Mouse (Mus musculus) limb, embryonic 14.5 days (tissue): ENCODE results near the gene Arpc1b. TPM values are rescaled to one million over a fixed set of nuclear protein-coding genes. Genes with fewer than 3 reads are reported as not detected.

Experiments
- ATAC-seq: fragments of 200-750 bp; cut with Nextera tagmentation; 2 replicates; pipeline ENCODE4 v1.8.0; 2017; ENCODE audit warnings: low read depth, moderate number of reproducible peaks, moderate TSS enrichment; ENCODE audit not compliant: low FRiP score
- DNase-seq: peaks from one replicate; pipeline ENCODE4 v3.0.0-alpha.2; 2015; ENCODE audit warnings: low spot score
- H3K27ac ChIP-seq: fragments of 300-500 bp; sonication (generic); replicated peaks from 2 replicates; pipeline ENCODE4 v1.5.1; 2014; ENCODE audit warnings: low read depth, mild to moderate bottlenecking, low read length, moderate library complexity, mixed read lengths
- H3K27me3 ChIP-seq: fragments of 300-500 bp; sonication (generic); 2 replicates; pipeline ENCODE4 v1.6.1; 2014; ENCODE audit warnings: low read length, mixed read lengths; ENCODE audit not compliant: control insufficient read depth, insufficient read depth
- H3K36me3 ChIP-seq: fragments of 300-500 bp; sonication (generic); 2 replicates; pipeline ENCODE4 v1.6.1; 2014; ENCODE audit warnings: mild to moderate bottlenecking, low read length, moderate library complexity, mixed read lengths; ENCODE audit not compliant: control insufficient read depth, insufficient read depth
- H3K4me1 ChIP-seq: fragments of 300-500 bp; sonication (generic); 2 replicates; pipeline ENCODE4 v1.6.1; 2014; ENCODE audit warnings: antibody characterized with exemption, low read length, mixed read lengths; ENCODE audit not compliant: control insufficient read depth, insufficient read depth
- H3K4me2 ChIP-seq: fragments of 300-500 bp; sonication (generic); replicated peaks from 2 replicates; pipeline ENCODE4 v1.6.1; 2014; ENCODE audit warnings: low read depth, mild to moderate bottlenecking, low read length, moderate library complexity; ENCODE audit not compliant: severe bottlenecking
- H3K4me3 ChIP-seq: fragments of 300-500 bp; sonication (generic); replicated peaks from 2 replicates; pipeline ENCODE4 v1.5.1; 2014; ENCODE audit warnings: low read length
- H3K9ac ChIP-seq: fragments of 300-500 bp; sonication (generic); 2 replicates; pipeline ENCODE4 v1.6.1; 2014; ENCODE audit warnings: mild to moderate bottlenecking, low read depth, low read length, moderate library complexity; ENCODE audit not compliant: severe bottlenecking
- H3K9me3 ChIP-seq: fragments of 300-500 bp; sonication (generic); 2 replicates; pipeline ENCODE4 v1.6.1; 2016; ENCODE audit warnings: low read length; ENCODE audit not compliant: control insufficient read depth
- POLR2A ChIP-seq: fragments of 200-500 bp; IDR thresholded peaks from 2 replicates; pipeline ENCODE4 v1.8.0; 2012; ENCODE audit warnings: inconsistent platforms, mild to moderate bottlenecking, moderate library complexity, borderline replicate concordance; ENCODE audit not compliant: insufficient read depth, insufficient read length; ENCODE audit errors: extremely low read depth
- WGBS: fragments of 180-500 bp; shearing (Covaris S2); extraction: QIAGEN DNeasy Blood & Tissue Kit; methylation state at CpG from one replicate; pipeline ENCODE4 v1.1.7; 2014; 5-methylcytosine and 5-hydroxymethylcytosine counted together
- polyA plus RNA-seq, 2 experiments: library from polyadenylated mRNA; depleted of rRNA in 1 of 2; stranded (reverse) in 1 of 2; unstranded in 1 of 2; fragments of >200 nt; fragmentation: Nextera tagmentation in 1 of 2; extraction: Ambion mirVana in 1 of 2; gene quantifications; 2 replicates each; pipeline versions ENCODE4 v1.2.1 to v1.2.3; 2012 to 2014

The Arpc1b gene
- polyA plus RNA-seq, 2 experiments, result 214 to 340 TPM

DNA sequence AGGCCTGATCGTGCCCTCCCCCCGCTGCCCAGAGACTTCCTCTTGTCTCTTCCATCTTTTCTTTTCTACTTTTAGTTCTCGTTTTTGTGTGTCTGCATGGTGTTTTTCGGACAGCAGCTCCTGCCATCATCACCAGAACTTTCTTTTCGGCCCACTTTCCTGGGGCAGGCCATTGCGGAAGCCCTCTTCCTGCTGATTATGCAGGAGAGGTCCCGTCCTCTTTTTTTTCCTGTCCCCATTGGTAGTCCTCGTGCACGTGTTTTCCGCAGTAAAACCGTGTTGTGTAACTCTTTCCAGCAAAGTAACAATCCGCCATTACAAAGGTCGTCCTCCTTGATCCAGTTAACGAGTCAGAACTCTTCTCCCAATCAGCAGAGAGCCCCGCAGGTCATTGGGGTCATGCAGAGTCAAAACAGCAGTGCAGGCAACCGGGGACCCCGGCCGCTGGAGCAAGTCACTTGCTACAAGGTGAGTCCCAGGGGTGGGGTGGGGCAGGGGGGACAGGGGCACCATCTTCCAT is 64.5 kb downstream of the Arpc1b start:
- H3K4me1 ChIP-seq, result no peaks in the 10 kb centered on the region
- no peak for TF ChIP-seq POLR2A
- H3K27ac ChIP-seq, result no peak overlapping the region
- H3K36me3 ChIP-seq, result peaks cover 100% of the 10 kb centered on the region
- no peaks in the 10 kb centered on the region for H3K27me3 ChIP-seq
- H3K9ac ChIP-seq, result no peak overlapping the region
- no peaks in the 10 kb centered on the region for H3K9me3 ChIP-seq
- WGBS, result 82% methylated on average over 18 of the region's 18 CpGs
- ATAC-seq, result no peak
- no peak for DNase-seq
- no peak overlapping the region for H3K4me3 ChIP-seq
- no peak overlapping the region for H3K4me2 ChIP-seq

Other genes with a start within 250 kb of the Arpc1b start
- 28.3 and 33.7 TPM in 2 replicates for gene Smurf1, start 148.4 kb upstream of the Arpc1b start, polyA plus RNA-seq (2012; rRNA removed)
- 24.7 and 25.8 TPM in 2 replicates for gene Smurf1, start 148.4 kb upstream of the Arpc1b start, polyA plus RNA-seq (2014; fragmentation: Nextera tagmentation; extraction: Ambion mirVana)
- not detected in 2 replicates for gene Gm4871, start 81.5 kb upstream of the Arpc1b start, polyA plus RNA-seq (2012; rRNA removed)
- not detected in 2 replicates for gene Gm4871, start 81.5 kb upstream of the Arpc1b start, polyA plus RNA-seq (2014; fragmentation: Nextera tagmentation; extraction: Ambion mirVana)
- not detected in 2 replicates for gene 1700018F24Rik, start 71.2 kb upstream of the Arpc1b start, polyA plus RNA-seq (2012; rRNA removed)
- not detected in 2 replicates for gene 1700018F24Rik, start 71.2 kb upstream of the Arpc1b start, polyA plus RNA-seq (2014; fragmentation: Nextera tagmentation; extraction: Ambion mirVana)
- gene Arpc1a, start 30.4 kb upstream of the Arpc1b start, polyA plus RNA-seq (2012; rRNA removed), result 145 and 150 TPM in 2 replicates
- gene Arpc1a, start 30.4 kb upstream of the Arpc1b start, polyA plus RNA-seq (2014; fragmentation: Nextera tagmentation; extraction: Ambion mirVana), result 142 and 147 TPM in 2 replicates
- not detected in 2 replicates for gene Kpna7, start 30.2 kb upstream of the Arpc1b start, polyA plus RNA-seq (2012; rRNA removed)
- gene Kpna7, start 30.2 kb upstream of the Arpc1b start, polyA plus RNA-seq (2014; fragmentation: Nextera tagmentation; extraction: Ambion mirVana), result not detected in 2 replicates
- gene Pdap1, start 26.0 kb downstream of the Arpc1b start, polyA plus RNA-seq (2012; rRNA removed), result 60.3 and 114 TPM in 2 replicates
- gene Pdap1, start 26.0 kb downstream of the Arpc1b start, polyA plus RNA-seq (2014; fragmentation: Nextera tagmentation; extraction: Ambion mirVana), result 91.5 and 99.3 TPM in 2 replicates
- 116 and 147 TPM in 2 replicates for gene Bud31, start 26.1 kb downstream of the Arpc1b start, polyA plus RNA-seq (2012; rRNA removed)
- gene Bud31, start 26.1 kb downstream of the Arpc1b start, polyA plus RNA-seq (2014; fragmentation: Nextera tagmentation; extraction: Ambion mirVana), result 191 and 197 TPM in 2 replicates
- gene Ptcd1, start 52.9 kb downstream of the Arpc1b start, polyA plus RNA-seq (2012; rRNA removed), result 16.0 and 16.8 TPM in 2 replicates
- 15.9 and 16.4 TPM in 2 replicates for gene Ptcd1, start 52.9 kb downstream of the Arpc1b start, polyA plus RNA-seq (2014; fragmentation: Nextera tagmentation; extraction: Ambion mirVana)
- 56.7 and 63.1 TPM in 2 replicates for gene Cpsf4, start 53.0 kb downstream of the Arpc1b start, polyA plus RNA-seq (2012; rRNA removed)
- 25.2 and 29.2 TPM in 2 replicates for gene Cpsf4, start 53.0 kb downstream of the Arpc1b start, polyA plus RNA-seq (2014; fragmentation: Nextera tagmentation; extraction: Ambion mirVana)
- 187 and 284 TPM in 2 replicates for gene Atp5j2, start 77.8 kb downstream of the Arpc1b start, polyA plus RNA-seq (2012; rRNA removed)
- gene Atp5j2, start 77.8 kb downstream of the Arpc1b start, polyA plus RNA-seq (2014; fragmentation: Nextera tagmentation; extraction: Ambion mirVana), result 519 and 568 TPM in 2 replicates
- gene Zkscan14, start 87.7 kb downstream of the Arpc1b start, polyA plus RNA-seq (2012; rRNA removed), result 3.3 and 4.0 TPM in 2 replicates
- 9.1 and 9.7 TPM in 2 replicates for gene Zkscan14, start 87.7 kb downstream of the Arpc1b start, polyA plus RNA-seq (2014; fragmentation: Nextera tagmentation; extraction: Ambion mirVana)
- gene Zkscan5, start 90.3 kb downstream of the Arpc1b start, polyA plus RNA-seq (2012; rRNA removed), result 8.5 and 9.2 TPM in 2 replicates
- gene Zkscan5, start 90.3 kb downstream of the Arpc1b start, polyA plus RNA-seq (2014; fragmentation: Nextera tagmentation; extraction: Ambion mirVana), result 14.3 and 15.2 TPM in 2 replicates
- 16.6 and 18.5 TPM in 2 replicates for gene Zfp655, start 117.5 kb downstream of the Arpc1b start, polyA plus RNA-seq (2012; rRNA removed)
- gene Zfp655, start 117.5 kb downstream of the Arpc1b start, polyA plus RNA-seq (2014; fragmentation: Nextera tagmentation; extraction: Ambion mirVana), result 36.8 and 38.1 TPM in 2 replicates
- 18.0 and 18.2 TPM in 2 replicates for gene Zscan25, start 166.3 kb downstream of the Arpc1b start, polyA plus RNA-seq (2012; rRNA removed)
- 0.66 and 0.88 TPM in 2 replicates for gene Zscan25, start 166.3 kb downstream of the Arpc1b start, polyA plus RNA-seq (2014; fragmentation: Nextera tagmentation; extraction: Ambion mirVana)
- not detected in 2 replicates for gene Cyp3a57, start 231.1 kb downstream of the Arpc1b start, polyA plus RNA-seq (2012; rRNA removed)
- not detected in 2 replicates for gene Cyp3a57, start 231.1 kb downstream of the Arpc1b start, polyA plus RNA-seq (2014; fragmentation: Nextera tagmentation; extraction: Ambion mirVana)